Mouse (Mus musculus): Measurements from ENCODE around the gene Zfp651. TPM values are rescaled to one million over a fixed set of nuclear protein-coding genes. Genes with fewer than 3 reads are reported as not detected.
A peak's percentile ranks its signal among the peaks of the same experiment; 100 is the strongest.

Gene Zfp651
- total RNA-seq, 2 experiments from 2014 or later = 101 to 109 TPM

GRCm38 (mm10) chr9:121807947-121808346 is 48.8 kb downstream of the Zfp651 start:
- peak in 1 of 2 experiments; percentile 34 for DNase-seq (ENCODE audit: extremely low spot score in 1 of 2, low spot score in 1 of 2)

DNA sequence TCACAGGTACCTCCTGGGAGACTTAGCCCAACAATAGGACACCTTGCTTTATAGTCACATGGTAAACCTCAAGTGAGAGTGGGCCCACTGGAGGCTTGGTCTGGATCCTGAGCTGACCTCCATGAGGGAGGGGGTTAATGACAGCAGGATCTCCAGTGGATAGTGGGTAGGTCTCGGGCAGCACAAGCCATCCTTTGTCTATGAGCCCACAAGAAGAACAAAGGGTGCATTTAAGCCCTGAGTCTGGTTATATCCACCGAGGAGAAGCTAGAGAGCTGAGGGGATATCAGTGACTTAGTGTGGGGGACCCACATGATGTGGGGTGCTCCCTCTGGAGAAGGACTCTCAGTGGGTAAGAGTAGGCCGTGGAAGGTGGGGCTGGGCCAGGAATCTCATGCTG is 49.4 kb downstream of the Zfp651 start:
- DNase-seq (ENCODE audit: extremely low spot score in 1 of 2, low spot score in 1 of 2) = no peak

- peak in 1 of 2 experiments; percentile 56 for DNase-seq (ENCODE audit: extremely low spot score in 1 of 2, low spot score in 1 of 2)
Measured at GRCm38 (mm10) chr9:121810081-121810821, 51.1 kb downstream of the Zfp651 start.

DNA sequence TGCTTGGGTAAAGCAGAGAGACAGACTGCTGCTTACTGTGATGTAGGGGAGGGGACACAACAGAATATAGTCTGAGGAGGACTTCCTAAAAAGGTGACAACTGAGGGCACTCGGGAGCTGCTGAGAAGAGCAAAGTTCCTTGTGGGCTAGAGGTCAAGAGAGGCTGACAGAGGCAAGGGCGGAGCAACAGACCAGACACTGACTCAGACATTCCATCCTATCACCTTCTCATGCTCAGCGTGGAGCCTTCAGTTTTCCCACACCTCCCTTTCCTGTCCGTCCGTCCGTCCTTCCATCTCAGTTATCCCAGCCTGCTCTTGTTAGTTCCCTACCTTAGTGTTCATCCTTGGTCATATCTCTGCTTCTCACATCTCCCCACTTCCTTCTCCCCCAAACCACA is 56.1 kb downstream of the Zfp651 start:
- DNase-seq (ENCODE audit: extremely low spot score in 1 of 2, low spot score in 1 of 2) = no peak

DNA sequence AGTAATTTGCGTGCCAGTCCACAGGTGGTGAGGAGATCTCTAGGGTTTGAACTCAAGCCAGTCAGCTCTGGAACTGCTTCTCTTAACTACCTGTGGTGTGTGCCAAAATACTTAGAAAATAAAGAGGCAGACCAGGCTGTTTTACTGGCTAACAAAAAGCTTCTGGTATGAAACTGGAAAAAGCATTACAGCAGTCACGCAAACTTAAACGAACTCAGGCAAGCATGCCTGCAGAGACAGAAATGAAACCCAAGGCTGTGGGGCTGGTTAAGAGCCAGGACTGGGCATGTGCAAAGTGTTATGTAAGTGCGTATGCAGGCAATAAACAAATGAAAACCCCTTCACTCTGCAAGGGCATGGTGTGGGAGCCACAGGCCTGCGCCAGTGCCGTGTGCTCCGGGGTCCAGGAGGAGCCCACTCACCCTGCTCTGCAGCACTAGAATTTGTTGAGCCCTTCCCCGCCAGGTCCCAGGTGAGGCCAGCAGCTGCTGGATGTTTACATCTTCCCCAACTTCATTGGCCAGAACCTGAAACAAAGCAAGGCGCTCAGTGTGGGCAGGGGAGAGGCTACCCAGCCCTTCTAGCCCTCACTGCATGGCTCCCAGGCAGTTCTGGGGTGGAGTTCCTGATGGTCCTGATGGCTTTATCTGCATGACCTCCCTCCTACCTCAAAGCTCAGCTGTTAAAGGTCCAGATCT is 60.1 kb downstream of the Zfp651 start:
- no peak for DNase-seq (ENCODE audit: extremely low spot score in 1 of 2, low spot score in 1 of 2)

GRCm38 (mm10) chr9:121819771-121820471 is 60.8 kb downstream of the Zfp651 start:
- no peak for DNase-seq (ENCODE audit: extremely low spot score in 1 of 2, low spot score in 1 of 2)

GRCm38 (mm10) chr9:121820765-121821164 is 61.6 kb downstream of the Zfp651 start:
- no peak for DNase-seq (ENCODE audit: extremely low spot score in 1 of 2, low spot score in 1 of 2)

Other genes with a start within 250 kb of the Zfp651 start
- 1 to 10 TPM in 1 of 2 experiments, under 1 TPM in 1; 0.74 to 1.3 TPM for gene Lyzl4, start 117.2 kb upstream of the Zfp651 start, total RNA-seq (2021)
- 10 to 100 TPM; 13.2 to 19.9 TPM for gene Vipr1, start 116.6 kb upstream of the Zfp651 start, total RNA-seq (2021)
- gene Sec22c, start 53.8 kb upstream of the Zfp651 start, total RNA-seq (2021) = 10 to 100 TPM; 26.3 to 32.7 TPM
- 10 to 100 TPM; 80.2 to 90.3 TPM for gene Ss18l2, start 49.0 kb upstream of the Zfp651 start, total RNA-seq (2021)
- 100 to 1,000 TPM in 1 of 2 experiments, 10 to 100 TPM in 1; 71.9 to 123 TPM for gene Nktr, start 40.2 kb upstream of the Zfp651 start, total RNA-seq (2021)
- gene Klhl40, start 18.3 kb downstream of the Zfp651 start, total RNA-seq (2021) = 1 to 10 TPM; 3.3 to 4.4 TPM
- gene Hhatl, start 33.2 kb downstream of the Zfp651 start, total RNA-seq (2021) = 10 to 100 TPM; 15.1 to 15.5 TPM
- gene Ccdc13, start 80.1 kb downstream of the Zfp651 start, total RNA-seq (2021) = 1 to 10 TPM; 8.9 to 9.7 TPM
- 10 to 100 TPM; 84.7 to 92.8 TPM for gene Higd1a, start 99.0 kb downstream of the Zfp651 start, total RNA-seq (2021)
- 1 to 10 TPM; 2.4 to 2.5 TPM for gene Ackr2, start 139.0 kb downstream of the Zfp651 start, total RNA-seq (2021)
- gene Cyp8b1, start 157.0 kb downstream of the Zfp651 start, total RNA-seq (2021) = not detected
- gene Fam198a, start 191.7 kb downstream of the Zfp651 start, total RNA-seq (2021) = 1 to 10 TPM; 5.2 to 6.0 TPM
- gene Pomgnt2, start 237.8 kb downstream of the Zfp651 start, total RNA-seq (2021) = 10 to 100 TPM; 38.1 to 40.7 TPM